Mouse (Mus musculus): ENCODE measurements around the gene Ak5. TPM values are rescaled to one million over a fixed set of nuclear protein-coding genes. Genes with fewer than 3 reads are reported as not detected.
"Not testable (repeated sequence)": the region's sequence is repeated elsewhere in the genome, so short reads cannot be mapped to it uniquely, and the experiment has no call there.

The Ak5 gene
- total RNA-seq, 2 experiments from 2014 or later: 0.12 to 0.45 TPM

- no peak for DNase-seq
These were observed 192.9 kb downstream of the Ak5 start for GRCm38 (mm10) chr3:152475278-152475669.

- peak; percentile 76 for DNase-seq
These were observed 193.4 kb downstream of the Ak5 start for GRCm38 (mm10) chr3:152474582-152475277.

GRCm38 (mm10) chr3:152472676-152473075 lies 195.5 kb downstream of the Ak5 start:
- DNase-seq: no peak

- no peak for DNase-seq
These were observed 197.8 kb downstream of the Ak5 start for GRCm38 (mm10) chr3:152470347-152470746.

- no peak for DNase-seq
These were observed 198.5 kb downstream of the Ak5 start for GRCm38 (mm10) chr3:152469423-152470200.

GRCm38 (mm10) chr3:152468569-152469041 lies 199.6 kb downstream of the Ak5 start:
- DNase-seq: no peak

- DNase-seq: no peak
These were observed 200.1 kb downstream of the Ak5 start for GRCm38 (mm10) chr3:152468032-152468431.

- no peak for DNase-seq
These were observed 200.8 kb downstream of the Ak5 start for GRCm38 (mm10) chr3:152467312-152467711.

GRCm38 (mm10) chr3:152466849-152467248 lies 201.3 kb downstream of the Ak5 start:
- DNase-seq: no peak

- no peak for DNase-seq
These were observed 202.8 kb downstream of the Ak5 start for GRCm38 (mm10) chr3:152465338-152465737.

GRCm38 (mm10) chr3:152464462-152464861 lies 203.7 kb downstream of the Ak5 start:
- no peak for DNase-seq

GRCm38 (mm10) chr3:152462900-152463299 lies 205.3 kb downstream of the Ak5 start:
- DNase-seq: no peak

- DNase-seq: no peak
These were observed 206.1 kb downstream of the Ak5 start for GRCm38 (mm10) chr3:152462038-152462547.

- DNase-seq: no peak
These were observed 207.4 kb downstream of the Ak5 start for GRCm38 (mm10) chr3:152460802-152461201.

- DNase-seq: not testable (repeated sequence)
These were observed 209.3 kb downstream of the Ak5 start for GRCm38 (mm10) chr3:152458875-152459274.

GRCm38 (mm10) chr3:152457308-152458035 lies 210.7 kb downstream of the Ak5 start:
- DNase-seq: no peak

GRCm38 (mm10) chr3:152453163-152453562 lies 215.0 kb downstream of the Ak5 start:
- no peak for DNase-seq

GRCm38 (mm10) chr3:152446966-152447365 lies 221.2 kb downstream of the Ak5 start:
- no peak for DNase-seq

GRCm38 (mm10) chr3:152444114-152444513 lies 224.0 kb downstream of the Ak5 start:
- DNase-seq: no peak

GRCm38 (mm10) chr3:152442795-152443194 lies 225.4 kb downstream of the Ak5 start:
- no peak for DNase-seq

- no peak for DNase-seq
These were observed 230.1 kb downstream of the Ak5 start for GRCm38 (mm10) chr3:152438068-152438467.

- DNase-seq: no peak
These were observed 232.6 kb downstream of the Ak5 start for GRCm38 (mm10) chr3:152435590-152435989.

GRCm38 (mm10) chr3:152432677-152433076 lies 235.5 kb downstream of the Ak5 start:
- no peak for DNase-seq
